In the genomic region with DNA sequence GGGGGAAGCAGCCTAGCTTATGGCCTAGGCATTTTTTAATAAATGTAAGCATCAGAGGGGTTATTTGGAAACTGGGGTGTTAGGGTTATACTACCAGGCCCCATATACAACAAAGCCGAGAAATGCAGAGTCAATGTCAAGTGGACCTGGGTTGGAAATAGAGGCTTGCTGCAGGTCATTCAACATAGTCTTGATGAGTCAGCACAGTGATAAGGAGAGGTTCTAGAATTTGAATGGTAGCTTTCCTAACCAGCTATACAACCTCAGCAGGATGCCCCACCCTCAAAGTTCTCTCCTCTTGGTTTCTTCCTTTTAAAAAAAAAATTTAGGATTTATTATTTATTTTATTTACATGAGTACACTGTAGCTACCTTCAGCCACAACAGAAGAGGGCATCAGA, we compare ENCODE assay signal across 27 mouse cellular contexts. TPM values are rescaled to one million over a fixed set of nuclear protein-coding genes. Genes with fewer than 3 reads are reported as not detected.
DNase-seq lines count a peak whose midpoint lies in the region; ATAC-seq and TF ChIP-seq lines count a peak whose summit lies in the region.
"Had no signal": no experiment of that assay in that cellular context is flagged by ENCODE, and none has a peak within 500 bp of the region (broad histone marks: within the 10 kb centered on the region; RNA-seq: fewer than 3 reads in every experiment).

No protein-coding gene starts in this region.

- H3K79me2 ChIP-seq in heart, adult 2 months (replicated peaks; ENCODE audit: control insufficient read depth, insufficient read depth, low read length), result no peaks in the 10 kb centered on the region
- H3K79me2 ChIP-seq in CH12.LX (replicated peaks; ENCODE audit: control insufficient read depth, extremely low read depth, insufficient read depth, poor library complexity, severe bottlenecking), result peaks cover 17% of the 10 kb centered on the region

- dilution Hi-C loops in CH12.LX (cut with MboI; ENCODE audit: extremely low pct_ligation_motif_present, extremely low pct_unique_long_range_greater_than_20kb, low sequenced_read_pairs), result no loop called here

- H3K36me3 ChIP-seq in heart, adult 2 months (ENCODE audit: control insufficient read depth, insufficient read depth, low read length), result peaks cover 5% of the 10 kb centered on the region; the same call in 1 of the 2 replicates
- H3K36me3 ChIP-seq in liver, embryonic 12.5 days, result peaks cover 42% of the 10 kb centered on the region
- H3K36me3 ChIP-seq in liver, embryonic 11.5 days (ENCODE audit: control insufficient read depth, insufficient read depth, low read length), result peaks cover 6% of the 10 kb centered on the region
- peaks cover 21 to 50% of the 10 kb centered on the region in 2 experiments for H3K36me3 ChIP-seq in CH12.LX (replicated peaks in 1 of 2; ENCODE audit: control insufficient read depth in 1 of 2, insufficient read depth in 1 of 2, low read length in 1 of 2)

- in situ Hi-C loops in CH12.LX (cut with MboI; ENCODE audit: low pct_ligation_motif_present, low pct_unique_long_range_greater_than_20kb, low sequenced_read_pairs), result no loop called here

- H3K9ac ChIP-seq in heart, adult 2 months (ENCODE audit: low read depth, low read length), result no peak overlapping the region
- no peak overlapping the region for H3K9ac ChIP-seq in liver, embryonic 12.5 days
- H3K9ac ChIP-seq in liver, embryonic 11.5 days (ENCODE audit: low read depth, low read length), result no peak overlapping the region
- no peak overlapping the region for H3K9ac ChIP-seq in CH12.LX (ENCODE audit: insufficient read depth, low read depth)
- H3K9ac ChIP-seq: embryonic facial prominence, embryonic 12.5 days; forebrain, embryonic 13.5 days; forebrain, embryonic 15.5 days; forebrain, postnatal 0 days had no signal

- H3K27ac ChIP-seq in heart, adult 2 months, result no peak overlapping the region
- peak overlapping the region; percentile 59; the same call in 1 of the 2 replicates for H3K27ac ChIP-seq in liver, embryonic 12.5 days
- H3K27ac ChIP-seq in liver, embryonic 11.5 days (ENCODE audit: low read depth, low read length), result no peak overlapping the region
- H3K27ac ChIP-seq in CH12.LX (ENCODE audit: insufficient read depth, low read depth), result no peak overlapping the region
- H3K27ac ChIP-seq: embryonic facial prominence, embryonic 10.5 days; embryonic facial prominence, embryonic 12.5 days; forebrain, embryonic 13.5 days; forebrain, embryonic 15.5 days had no signal

- no peak for DNase-seq in heart, adult 2 months
- DNase-seq in heart, postnatal 36 days, result no peak
- no peak for DNase-seq in liver, embryonic 11.5 days (ENCODE audit: low spot score)
- no peak for DNase-seq in CH12.LX (ENCODE audit: extremely low read depth)
- no peak for DNase-seq in urinary bladder, postnatal 36 days (ENCODE audit: low spot score in 2 of 2)
- DNase-seq: adrenal gland, adult 8-10 months; B cell, adult 2 months; cerebellum, adult 11-12 months; cerebellum, adult 2 months; cerebellum, adult 9-10 months; cerebellum, postnatal 10 days; cerebellum, postnatal 25 days; forebrain, postnatal 0 days had no signal

- TF ChIP-seq EP300 in heart, adult 2 months (IDR thresholded peaks at IDR 0.05; ENCODE audit: insufficient read depth, low read depth, low read length), result no peak
- no peak for TF ChIP-seq EP300 in CH12.LX (IDR thresholded peaks at IDR 0.05; ENCODE audit: low read length)

- no peak for ATAC-seq in liver, embryonic 12.5 days
- ATAC-seq in liver, embryonic 11.5 days (replicated peaks; ENCODE audit: low FRiP score), result no peak
- ATAC-seq: activated CD4-positive, CD25-positive, alpha-beta regulatory T cell, adult 4 months; CD4-positive, CD25-positive, alpha-beta regulatory T cell, adult 4 months; forebrain, embryonic 13.5 days; forebrain, embryonic 15.5 days; forebrain, postnatal 0 days; Patski had no signal

- TF ChIP-seq CTCF in heart, adult 2 months (IDR thresholded peaks at IDR 0.05), result no peak
- TF ChIP-seq CTCF in CH12.LX (conservative IDR thresholded peaks at IDR 0.05 in 1 of 2, IDR thresholded peaks at IDR 0.05 in 1 of 2; ENCODE audit: low read depth in 2 of 2, low read length in 2 of 2), result no peak

- intact Hi-C loops in heart, adult 2 months (cut with DNase I), result no loop called here
- intact Hi-C loops in heart, postnatal 36 days (cut with DNase I), result no loop called here

- 0 out of 2 replicates have a peak, but pooled peaks have one; percentile 41 for TF ChIP-seq POLR2A in heart, adult 2 months (IDR thresholded peaks at IDR 0.05; ENCODE audit: insufficient read depth, low read depth, low read length)
- no peak for TF ChIP-seq POLR2A in CH12.LX (IDR thresholded peaks at IDR 0.05; ENCODE audit: low read depth, low read length)

- 69% methylated on average over 1 of the region's 1 CpGs for WGBS in heart, adult 2 months
- 69% methylated on average over 1 of the region's 1 CpGs for WGBS in liver, embryonic 12.5 days (ENCODE audit: insufficient replicate concordance)
- WGBS in liver, embryonic 11.5 days, result 78% methylated on average over 1 of the region's 1 CpGs

- peaks cover 2% of the 10 kb centered on the region for H3K4me1 ChIP-seq in heart, adult 2 months (ENCODE audit: control insufficient read depth, insufficient read depth, low read length)
- peaks cover 37% of the 10 kb centered on the region for H3K4me1 ChIP-seq in liver, embryonic 12.5 days
- H3K4me1 ChIP-seq in liver, embryonic 11.5 days (replicated peaks; ENCODE audit: control insufficient read depth, insufficient read depth, low read length), result peaks cover 9% of the 10 kb centered on the region
- H3K4me1 ChIP-seq in CH12.LX (ENCODE audit: control insufficient read depth in 1 of 2, insufficient read depth in 2 of 2), result peaks cover 7 to 21% of the 10 kb centered on the region in 2 experiments

- H3K27me3 ChIP-seq in heart, adult 2 months (ENCODE audit: control insufficient read depth, insufficient read depth, low read length), result no peaks in the 10 kb centered on the region
- H3K27me3 ChIP-seq in liver, embryonic 12.5 days (replicated peaks), result no peaks in the 10 kb centered on the region
- H3K27me3 ChIP-seq in liver, embryonic 11.5 days (replicated peaks; ENCODE audit: control insufficient read depth, insufficient read depth, low read length), result no peaks in the 10 kb centered on the region
- no peaks in the 10 kb centered on the region for H3K27me3 ChIP-seq in CH12.LX (replicated peaks)
- H3K27me3 ChIP-seq: embryonic facial prominence, embryonic 12.5 days; forebrain, embryonic 13.5 days; forebrain, embryonic 15.5 days; Patski had no signal

- H3K4me2 ChIP-seq in liver, embryonic 12.5 days, result no peak overlapping the region
- H3K4me2 ChIP-seq in liver, embryonic 11.5 days, result no peak overlapping the region
- H3K4me2 ChIP-seq in CH12.LX (ENCODE audit: insufficient read depth, low read depth, poor library complexity, severe bottlenecking), result no peak overlapping the region
- H3K4me2 ChIP-seq: embryonic facial prominence, embryonic 12.5 days; forebrain, embryonic 13.5 days; forebrain, embryonic 15.5 days had no signal

- TF ChIP-seq RAD21 in CH12.LX (IDR thresholded peaks at IDR 0.05; ENCODE audit: low read depth, low read length), result no peak

- no peak overlapping the region for H3K4me3 ChIP-seq in heart, adult 2 months
- H3K4me3 ChIP-seq in liver, embryonic 12.5 days, result no peak overlapping the region
- H3K4me3 ChIP-seq in liver, embryonic 11.5 days (ENCODE audit: low read depth, low read length), result no peak overlapping the region
- no peak overlapping the region for H3K4me3 ChIP-seq in CH12.LX (replicated peaks in 1 of 3; ENCODE audit: low read depth in 2 of 3, low read length in 2 of 3, poor library complexity in 1 of 3)
- H3K4me3 ChIP-seq: embryonic facial prominence, embryonic 10.5 days; embryonic facial prominence, embryonic 12.5 days; forebrain, embryonic 13.5 days; forebrain, embryonic 15.5 days had no signal

- no peaks in the 10 kb centered on the region for H3K9me3 ChIP-seq in liver, embryonic 12.5 days (replicated peaks)
- no peaks in the 10 kb centered on the region for H3K9me3 ChIP-seq in liver, embryonic 11.5 days (ENCODE audit: control insufficient read depth, low read length)
- H3K9me3 ChIP-seq in CH12.LX (replicated peaks; ENCODE audit: low read length), result no peaks in the 10 kb centered on the region
- H3K9me3 ChIP-seq: embryonic facial prominence, embryonic 10.5 days; embryonic facial prominence, embryonic 12.5 days; forebrain, embryonic 13.5 days; forebrain, embryonic 15.5 days had no signal

RNA-seq across cellular contexts. Expression of gene Atp5g1, which starts 4.5 kb away (rescaled TPM):
- 1,000 to 10,000 TPM; 3,096 to 3,522 TPM for total RNA-seq in heart, adult 2 months (2021)
- 5,903 and 6,025 TPM in 2 replicates for polyA plus RNA-seq in heart, adult 2 months (2012; rRNA removed)
- total RNA-seq in heart, postnatal 36 days (2021), result 1,000 to 10,000 TPM; 3,285 to 3,604 TPM
- polyA plus RNA-seq in liver, embryonic 12.5 days (2016; fragmentation: Nextera tagmentation; extraction: Ambion mirVana), result 657 and 705 TPM in 2 replicates
- polyA plus RNA-seq in liver, embryonic 11.5 days (2014; fragmentation: Nextera tagmentation; extraction: Ambion mirVana), result 943 and 994 TPM in 2 replicates
- total RNA-seq in CH12.LX (2012; rRNA removed), result 851 and 995 TPM in 2 replicates
- total RNA-seq in CH12.LX (2014; rRNA removed), result 669 and 778 TPM in 2 replicates
- 788 and 969 TPM in 2 replicates for polyA plus RNA-seq in CH12.LX (2012; ENCODE audit: insufficient read length, low read depth)

RNA-seq across cellular contexts. Expression of gene Ube2z, which starts 5.8 kb away (rescaled TPM):
- total RNA-seq in heart, adult 2 months (2021), result 10 to 100 TPM; 29.5 to 29.7 TPM
- polyA plus RNA-seq in heart, adult 2 months (2012; rRNA removed), result 22.9 and 41.1 TPM in 2 replicates
- total RNA-seq in heart, postnatal 36 days (2021), result 10 to 100 TPM; 30.7 to 32.1 TPM
- 26.4 and 27.2 TPM in 2 replicates for polyA plus RNA-seq in liver, embryonic 12.5 days (2016; fragmentation: Nextera tagmentation; extraction: Ambion mirVana)
- polyA plus RNA-seq in liver, embryonic 11.5 days (2014; fragmentation: Nextera tagmentation; extraction: Ambion mirVana), result 26.7 and 27.1 TPM in 2 replicates
- total RNA-seq in CH12.LX (2012; rRNA removed) (51.3 and 60.4 TPM in 2 replicates), CH12.LX (2014; rRNA removed) (62.1 and 64.2 TPM in 2 replicates)
- polyA plus RNA-seq in CH12.LX (2012; ENCODE audit: insufficient read length, low read depth), result 66.0 and 67.8 TPM in 2 replicates

RNA-seq across cellular contexts. Expression of gene Snf8, which starts 36.3 kb away (rescaled TPM):
- 10 to 100 TPM; 44.9 to 49.1 TPM for total RNA-seq in heart, adult 2 months (2021)
- polyA plus RNA-seq in heart, adult 2 months (2012; rRNA removed), result 18.8 and 23.0 TPM in 2 replicates
- total RNA-seq in heart, postnatal 36 days (2021), result 10 to 100 TPM; 44.1 to 46.2 TPM
- polyA plus RNA-seq in liver, embryonic 12.5 days (2016; fragmentation: Nextera tagmentation; extraction: Ambion mirVana), result 100 and 108 TPM in 2 replicates
- 48.8 and 50.0 TPM in 2 replicates for polyA plus RNA-seq in liver, embryonic 11.5 days (2014; fragmentation: Nextera tagmentation; extraction: Ambion mirVana)
- total RNA-seq in CH12.LX (2012; rRNA removed), result 113 and 133 TPM in 2 replicates
- total RNA-seq in CH12.LX (2014; rRNA removed), result 66.9 and 70.8 TPM in 2 replicates
- polyA plus RNA-seq in CH12.LX (2012; ENCODE audit: insufficient read length, low read depth), result 199 and 208 TPM in 2 replicates

RNA-seq across cellular contexts. Expression of gene Calcoco2, which starts 40.8 kb away (rescaled TPM):
- total RNA-seq in heart, adult 2 months (2021), result not detected
- not detected in 2 replicates for polyA plus RNA-seq in heart, adult 2 months (2012; rRNA removed)
- not detected for total RNA-seq in heart, postnatal 36 days (2021)
- not detected in 2 replicates for polyA plus RNA-seq in liver, embryonic 12.5 days (2016; fragmentation: Nextera tagmentation; extraction: Ambion mirVana)
- not detected in 2 replicates for polyA plus RNA-seq in liver, embryonic 11.5 days (2014; fragmentation: Nextera tagmentation; extraction: Ambion mirVana)
- total RNA-seq in CH12.LX (2012; rRNA removed) (not detected in 2 replicates), CH12.LX (2014; rRNA removed) (not detected in 2 replicates)
- polyA plus RNA-seq in CH12.LX (2012; ENCODE audit: insufficient read length, low read depth), result not detected in 2 replicates
- total RNA-seq: adrenal gland, adult 18-20 months; adrenal gland, adult 8-10 months; adrenal gland, postnatal 14 days; adrenal gland, postnatal 36 days; forebrain, postnatal 0 days had no signal
- polyA plus RNA-seq: activated CD4-positive, CD25-positive, alpha-beta regulatory T cell, adult 4 months; CD4-positive, CD25-positive, alpha-beta regulatory T cell, adult 4 months; cerebellum, adult 2 months; cortical plate, adult 2 months; embryonic facial prominence, embryonic 10.5 days; embryonic facial prominence, embryonic 12.5 days; forebrain, embryonic 11.5 days; forebrain, embryonic 13.5 days; forebrain, embryonic 15.5 days; Patski had no signal

RNA-seq across cellular contexts. Expression of gene Gip, which starts 46.7 kb away (rescaled TPM):
- total RNA-seq in heart, adult 2 months (2021), result not detected
- polyA plus RNA-seq in heart, adult 2 months (2012; rRNA removed), result not detected in 2 replicates
- total RNA-seq in heart, postnatal 36 days (2021), result not detected
- not detected in 2 replicates for polyA plus RNA-seq in liver, embryonic 12.5 days (2016; fragmentation: Nextera tagmentation; extraction: Ambion mirVana)
- polyA plus RNA-seq in liver, embryonic 11.5 days (2014; fragmentation: Nextera tagmentation; extraction: Ambion mirVana), result not detected in 2 replicates
- not detected in 2 replicates for total RNA-seq in CH12.LX (2012; rRNA removed)
- not detected in 2 replicates for total RNA-seq in CH12.LX (2014; rRNA removed)
- polyA plus RNA-seq in CH12.LX (2012; ENCODE audit: insufficient read length, low read depth), result not detected in 2 replicates
- total RNA-seq: adrenal gland, adult 18-20 months; adrenal gland, adult 8-10 months; adrenal gland, postnatal 14 days; adrenal gland, postnatal 36 days; forebrain, postnatal 0 days had no signal
- polyA plus RNA-seq: activated CD4-positive, CD25-positive, alpha-beta regulatory T cell, adult 4 months; CD4-positive, CD25-positive, alpha-beta regulatory T cell, adult 4 months; cerebellum, adult 2 months; cortical plate, adult 2 months; embryonic facial prominence, embryonic 10.5 days; embryonic facial prominence, embryonic 12.5 days; embryonic facial prominence, embryonic 14.5 days; forebrain, embryonic 11.5 days; forebrain, embryonic 13.5 days; forebrain, embryonic 15.5 days; forebrain, postnatal 0 days; Patski had no signal
